Mouse (Mus musculus) heart, postnatal 36 days (tissue): ENCODE measurements around the gene Cenpx. TPM values are rescaled to one million over a fixed set of nuclear protein-coding genes. Genes with fewer than 3 reads are reported as not detected.

Source experiments
- DNase-seq, 2 experiments: peaks; one replicate each; pipeline ENCODE4 v3.0.0; 2021 to 2022
- intact Hi-C: fragments of 180-260 bp; cut with DNase I; formaldehyde crosslinking; loops from one replicate; pipeline ENCODE4 v1.15.1; 2025
- total RNA-seq, 2 experiments: library from RNA; stranded (reverse); gene quantifications; 2 replicates each; pipeline ENCODE4 v1.2.3; 2021

Cenpx gene
- total RNA-seq, 2 experiments from 2014 or later: 33.1 to 38.3 TPM

- intact Hi-C loops: no loop called here
- DNase-seq: no peak
Measured at GRCm38 (mm10) chr11:120726243-120727168, 13.0 kb upstream of the Cenpx start.

GRCm38 (mm10) chr11:120723509-120723908, 10.0 kb upstream of the Cenpx start:
- DNase-seq: no peak
- intact Hi-C loops: loop anchor here (5.0 kb wide), 1 partner anchor 184 kb away; no protein-coding TSS in a partner anchor

GRCm38 (mm10) chr11:120722761-120723382, 9.3 kb upstream of the Cenpx start:
- intact Hi-C loops: loop anchor here (5.0 kb wide), 1 partner anchor 184 kb away; no protein-coding TSS in a partner anchor
- DNase-seq: no peak

GRCm38 (mm10) chr11:120722067-120722630, 8.6 kb upstream of the Cenpx start:
- no peak for DNase-seq
- intact Hi-C loops: loop anchor here (5.0 kb wide), 1 partner anchor 185 kb away; no protein-coding TSS in a partner anchor

GRCm38 (mm10) chr11:120721124-120722066, 7.9 kb upstream of the Cenpx start, which contains the start of gene Rac3:
TSS of gene Rac3 (plus strand) at chr11:120721470.
- DNase-seq: peak; percentile 68 to 69
- intact Hi-C loops: loop anchor here (2.0 to 5.0 kb wide), 2 partner anchors 27 to 186 kb away; no protein-coding TSS in a partner anchor

GRCm38 (mm10) chr11:120720450-120720849, 6.9 kb upstream of the Cenpx start:
- intact Hi-C loops: loop anchor here (1.0 to 5.0 kb wide), 3 partner anchors 28 to 187 kb away; no protein-coding TSS in a partner anchor
- peak; percentile 87 to 94 for DNase-seq

GRCm38 (mm10) chr11:120719841-120720376, 6.4 kb upstream of the Cenpx start:
- intact Hi-C loops: loop anchor here (1.0 to 5.0 kb wide), 3 partner anchors 29 to 187 kb away; no protein-coding TSS in a partner anchor
- DNase-seq: no peak

- no peak for DNase-seq
- intact Hi-C loops: no loop called here
Measured at GRCm38 (mm10) chr11:120719242-120719641, 5.7 kb upstream of the Cenpx start.

- intact Hi-C loops: no loop called here
- no peak for DNase-seq
Measured at GRCm38 (mm10) chr11:120715131-120715530, 1.6 kb upstream of the Cenpx start.

- DNase-seq: no peak
- intact Hi-C loops: loop anchor here (5.0 kb wide), 3 partner anchors 132 to 222 kb away; partner anchors contain the start of genes Arhgdia and Slc25a10
Measured at GRCm38 (mm10) chr11:120714546-120714945, 1.0 kb upstream of the Cenpx start.

- intact Hi-C loops: loop anchor here (1.0 to 5.0 kb wide), 5 partner anchors 54 to 221 kb away; partner anchors contain the start of genes Arhgdia and Slc25a10
- peak; percentile 67 to 70 for DNase-seq
Measured at GRCm38 (mm10) chr11:120712771-120713568, 568 bp downstream of the Cenpx start.

GRCm38 (mm10) chr11:120711980-120712604, 1.4 kb downstream of the Cenpx start:
- intact Hi-C loops: loop anchor here (1.0 to 5.0 kb wide), 5 partner anchors 53 to 220 kb away; partner anchors contain the start of genes Arhgdia and Slc25a10
- no peak for DNase-seq

GRCm38 (mm10) chr11:120710672-120711071, 2.9 kb downstream of the Cenpx start:
- no peak for DNase-seq
- intact Hi-C loops: loop anchor here (5.0 kb wide), 3 partner anchors 128 to 218 kb away; partner anchors contain the start of genes Arhgdia and Slc25a10

- no peak for DNase-seq
- intact Hi-C loops: no loop called here
Measured at GRCm38 (mm10) chr11:120709551-120709950, 4.0 kb downstream of the Cenpx start.

- intact Hi-C loops: no loop called here
- no peak for DNase-seq
Measured at GRCm38 (mm10) chr11:120707969-120708368, 5.6 kb downstream of the Cenpx start.

- intact Hi-C loops: no loop called here
Measured at GRCm38 (mm10) chr11:120707225-120707624, 6.3 kb downstream of the Cenpx start.

GRCm38 (mm10) chr11:120706120-120706519, 7.4 kb downstream of the Cenpx start:
- no peak for DNase-seq
- intact Hi-C loops: no loop called here

More at GRCm38 (mm10) chr11:120707225-120707624, 6.3 kb downstream of the Cenpx start:
- no peak for DNase-seq
